Mouse (Mus musculus): ENCODE results near the gene Spin2e.
"Not testable (repeated sequence)": the region's sequence is repeated elsewhere in the genome, so short reads cannot be mapped to it uniquely, and the experiment has no call there.

Gene Spin2e

DNA sequence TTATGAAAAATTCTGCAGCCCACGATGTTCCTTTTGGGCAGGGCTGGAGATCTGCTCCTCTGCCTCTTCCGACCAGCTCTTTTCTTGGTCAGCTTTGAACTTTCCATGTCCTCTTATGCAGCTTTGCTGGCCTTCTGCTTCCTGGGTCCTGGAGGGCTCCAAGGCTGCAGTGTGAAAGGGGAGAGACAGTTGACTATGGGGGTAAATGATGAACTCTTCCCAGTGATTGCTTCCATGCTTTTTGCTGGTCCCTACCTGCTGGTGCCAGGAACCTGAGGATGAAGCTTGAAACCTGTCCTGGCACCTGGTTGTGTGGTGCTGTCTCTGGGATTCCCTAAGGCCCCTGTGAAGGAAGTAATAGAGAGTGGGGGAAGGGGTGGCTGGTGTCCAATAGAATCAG lies at the start of gene Spin2e:
Spin2e (minus strand) TSS at position 101 of the 400 bp plus-strand sequence.
- DNase-seq (ENCODE audit: low spot score in 2 of 2) = not testable (repeated sequence)

DNA sequence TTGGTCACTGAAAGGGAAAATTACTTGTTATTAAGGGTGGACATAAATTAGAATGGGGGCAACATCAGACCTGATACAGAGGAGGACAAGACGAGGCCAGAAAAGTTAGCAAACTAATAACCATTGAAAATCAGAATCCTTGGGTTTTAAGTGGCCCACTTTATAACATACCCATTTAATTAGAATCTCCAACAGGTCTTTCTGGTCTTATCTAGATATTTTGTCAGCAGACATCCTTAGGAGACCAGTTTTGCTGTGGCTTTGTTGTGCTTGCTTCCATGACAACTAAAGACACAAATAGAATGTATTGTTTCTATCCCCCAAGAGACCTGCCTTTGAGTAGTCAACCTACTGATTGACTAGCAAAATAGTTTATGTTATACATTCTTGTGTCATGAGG lies 44.5 kb downstream of the Spin2e start, which contains the start of gene Gm21883:
Gm21883 (minus strand) TSS at position 101 of the 400 bp plus-strand sequence.
- DNase-seq (ENCODE audit: low spot score in 2 of 2) = not testable (repeated sequence)
